In the genomic region with DNA sequence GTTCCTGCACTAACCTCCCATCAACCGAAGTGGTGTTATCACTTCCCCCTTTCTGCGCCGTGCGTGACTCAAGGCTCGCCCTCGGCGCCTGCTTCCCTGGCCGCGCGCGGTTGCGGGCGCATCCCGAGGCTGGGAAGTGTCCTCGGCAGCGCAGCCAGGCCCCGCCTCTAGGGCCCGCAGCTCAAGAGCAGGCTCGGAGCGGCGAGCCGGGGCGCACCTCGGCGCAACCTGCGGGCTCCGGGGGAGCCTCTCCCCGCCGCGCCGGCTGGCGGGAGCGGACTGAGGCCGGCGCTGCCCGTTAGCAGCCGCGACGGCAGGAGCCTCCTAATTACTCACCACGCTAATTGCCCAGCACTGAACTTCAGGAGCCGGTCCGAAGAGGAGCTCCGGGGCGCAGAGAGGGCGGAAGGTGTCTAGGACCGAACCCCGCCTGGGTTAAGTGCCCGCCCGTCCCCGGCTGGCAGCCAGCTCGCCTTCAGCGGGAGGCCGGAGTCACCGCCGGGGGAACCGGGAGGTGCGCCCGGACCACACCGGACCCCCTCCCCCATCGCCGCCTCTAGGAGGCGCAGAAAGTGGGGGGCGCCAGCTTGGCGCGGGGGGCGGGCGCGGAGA, we compare ENCODE assay signal across 8 mouse cellular contexts. TPM values are rescaled to one million over a fixed set of nuclear protein-coding genes. Genes with fewer than 3 reads are reported as not detected.
DNase-seq lines count a peak whose midpoint lies in the region; ATAC-seq and TF ChIP-seq lines count a peak whose summit lies in the region.

A gene (plus strand): TSS at position 391 of the 612 bp plus-strand sequence.

- H3K9ac ChIP-seq in embryonic facial prominence, embryonic 11.5 days (replicated peaks; ENCODE audit: low read length), result peak within 1 kb of the TSS; percentile 48
- peak within 1 kb of the TSS; percentile 40 for H3K9ac ChIP-seq in heart, postnatal 0 days (replicated peaks; ENCODE audit: low read depth, low read length)

- TF ChIP-seq EP300 in heart, postnatal 0 days (IDR thresholded peaks at IDR 0.05; ENCODE audit: low read depth), result no peak

- ATAC-seq in CD4-positive, CD25-positive, alpha-beta regulatory T cell, adult 4 months, result peak; percentile 23
- no peak for ATAC-seq in embryonic facial prominence, embryonic 11.5 days (replicated peaks; ENCODE audit: insufficient number of reproducible peaks, low FRiP score, low TSS enrichment, low read depth)
- ATAC-seq in heart, postnatal 0 days (ENCODE audit: insufficient read depth, low read depth), result peak; percentile 12; the same call in 1 of the 2 replicates

- H3K4me1 ChIP-seq in embryonic facial prominence, embryonic 11.5 days (ENCODE audit: control insufficient read depth, insufficient read depth, low read length), result no peaks in the 10 kb centered on the region; the same call in 1 of the 2 replicates
- peaks cover 17% of the 10 kb centered on the region for H3K4me1 ChIP-seq in heart, postnatal 0 days (ENCODE audit: control insufficient read depth, insufficient read depth)

- WGBS in embryonic facial prominence, embryonic 11.5 days, result under 1% methylated on average over 61 of the region's 68 CpGs
- WGBS in heart, postnatal 0 days, result under 1% methylated on average over 65 of the region's 68 CpGs

- peak within 1 kb of the TSS; percentile 91 for H3K4me2 ChIP-seq in embryonic facial prominence, embryonic 11.5 days (ENCODE audit: low read depth, low read length)
- peak within 1 kb of the TSS; percentile 88 for H3K4me2 ChIP-seq in heart, postnatal 0 days (ENCODE audit: low read depth, low read length)

- no peak for TF ChIP-seq CTCF in heart, postnatal 0 days (IDR thresholded peaks at IDR 0.05; ENCODE audit: low read depth)

- H3K27ac ChIP-seq in embryonic facial prominence, embryonic 11.5 days (replicated peaks; ENCODE audit: low read depth, low read length), result no peak within 1 kb of the TSS
- H3K27ac ChIP-seq in heart, postnatal 0 days (ENCODE audit: low read depth), result no peak within 1 kb of the TSS

- H3K4me3 ChIP-seq in embryonic facial prominence, embryonic 11.5 days (ENCODE audit: low read depth, low read length), result peak within 1 kb of the TSS; percentile 49
- H3K4me3 ChIP-seq in heart, postnatal 0 days (ENCODE audit: low read depth, low read length), result peak within 1 kb of the TSS; percentile 58

- H3K27me3 ChIP-seq in embryonic facial prominence, embryonic 11.5 days (ENCODE audit: control insufficient read depth, insufficient read depth, low read length), result peaks cover 30% of the 10 kb centered on the region
- peaks cover 65% of the 10 kb centered on the region for H3K27me3 ChIP-seq in heart, postnatal 0 days (ENCODE audit: control insufficient read depth, insufficient read depth, low read length)
- no peaks in the 10 kb centered on the region for H3K27me3 ChIP-seq in splenic B cell, adult 2 months (ENCODE audit: control insufficient read depth, insufficient read depth, low read length, poor library complexity, severe bottlenecking)

- H3K9me3 ChIP-seq in embryonic facial prominence, embryonic 11.5 days (replicated peaks; ENCODE audit: control insufficient read depth, low read length), result no peaks in the 10 kb centered on the region
- H3K9me3 ChIP-seq in heart, postnatal 0 days (replicated peaks; ENCODE audit: control insufficient read depth, low read length), result no peaks in the 10 kb centered on the region

- H3K36me3 ChIP-seq in embryonic facial prominence, embryonic 11.5 days (replicated peaks; ENCODE audit: control insufficient read depth, insufficient read depth, low read depth, low read length), result no peaks in the 10 kb centered on the region
- no peaks in the 10 kb centered on the region for H3K36me3 ChIP-seq in heart, postnatal 0 days (replicated peaks; ENCODE audit: control insufficient read depth, insufficient read depth, low read length)
- H3K36me3 ChIP-seq in splenic B cell, adult 2 months (ENCODE audit: control insufficient read depth, insufficient read depth, low read length, poor library complexity, severe bottlenecking), result no peaks in the 10 kb centered on the region

- peak; percentile 42 for DNase-seq in ES-CJ7 (ENCODE audit: low read depth, low spot score)
- peak; percentile 66 for DNase-seq in embryonic facial prominence, embryonic 11.5 days (ENCODE audit: low spot score)
- DNase-seq in heart, postnatal 0 days (ENCODE audit: low spot score), result no peak
- peak in 1 of 2 experiments; percentile 44 for DNase-seq in layer of hippocampus, postnatal 10 days (ENCODE audit: low spot score in 2 of 2)
- peak; percentile 29 to 44 for DNase-seq in lung, postnatal 4 days
- peak; percentile 50 for DNase-seq in splenic B cell, adult 2 months (ENCODE audit: low read depth, low spot score)
- no peak for DNase-seq in c-Kit-positive CD71-positive TER-119-positive erythroid progenitor cells, embryonic 14.5 days (ENCODE audit: low spot score)

RNA-seq across cellular contexts. Expression of the gene that starts here (rescaled TPM):
- not detected for polyA plus RNA-seq in CD4-positive, CD25-positive, alpha-beta regulatory T cell, adult 4 months (2017; shearing (Covaris generic))
- polyA plus RNA-seq in embryonic facial prominence, embryonic 11.5 days (2014; fragmentation: Nextera tagmentation; extraction: Ambion mirVana), result 2.0 and 2.8 TPM in 2 replicates
- 19.2 and 36.1 TPM in 2 replicates for total RNA-seq in heart, postnatal 0 days (2014; rRNA removed; ENCODE audit: low replicate concordance)
- 4.8 and 7.0 TPM in 2 replicates for polyA plus RNA-seq in heart, postnatal 0 days (2015; fragmentation: Nextera tagmentation; extraction: Ambion mirVana)
- 10 to 100 TPM; 54.8 to 65.7 TPM for total RNA-seq in layer of hippocampus, postnatal 10 days (2021)

Comparison
In these comparisons a context has a peak if more than half of its experiments do, and no peak if none do; other contexts are left out.
1. Peak in ATAC-seq in CD4-positive, CD25-positive, alpha-beta regulatory T cell, adult 4 months; RNA of the gene not detected or under 1 TPM.
2. DNase-seq: peak in ES-CJ7 (single experiment), embryonic facial prominence, embryonic 11.5 days (single experiment), lung, postnatal 4 days (2 of 2) and splenic B cell, adult 2 months (single experiment); none in heart, postnatal 0 days (single experiment) and c-Kit-positive CD71-positive TER-119-positive erythroid progenitor cells, embryonic 14.5 days (single experiment).